Mouse (Mus musculus) heart, postnatal 10 days (tissue): ENCODE data around the gene Pstpip1. TPM values are rescaled to one million over a fixed set of nuclear protein-coding genes. Genes with fewer than 3 reads are reported as not detected.

Experiments used
- DNase-seq, 2 experiments: peaks; one replicate each; pipeline ENCODE4 v3.0.0; 2021
- intact Hi-C: fragments of 180-260 bp; cut with DNase I; formaldehyde crosslinking; loops from one replicate; pipeline ENCODE4 v1.15.1; 2025
- total RNA-seq, 2 experiments: library from RNA; stranded (reverse); gene quantifications; 2 replicates each; pipeline ENCODE4 v1.2.3; 2021

Gene Pstpip1
- total RNA-seq, 2 experiments from 2014 or later = 0.99 to 1.6 TPM

DNA sequence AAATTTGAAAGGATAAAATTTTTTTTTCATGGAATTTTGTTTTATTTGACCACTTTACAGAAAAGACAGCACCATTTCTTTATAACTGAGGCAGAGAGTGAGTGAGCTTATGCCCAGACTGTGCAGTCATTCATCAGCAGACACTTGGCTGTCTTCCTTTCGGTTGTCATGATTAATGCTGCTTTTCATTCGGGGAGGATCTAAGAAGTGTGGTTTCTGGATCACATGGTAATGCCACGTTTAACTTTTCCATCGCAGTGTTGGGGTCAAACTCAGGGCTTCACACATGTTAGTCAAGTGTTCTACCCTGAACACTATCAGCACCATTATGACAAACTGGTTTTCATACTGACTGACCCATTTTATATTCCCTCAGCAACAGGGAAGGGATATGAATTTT is 11.3 kb downstream of the Pstpip1 start:
- DNase-seq = no peak
- intact Hi-C loops = no loop called here

GRCm38 (mm10) chr9:56104921-56105320 is 15.2 kb downstream of the Pstpip1 start:
- DNase-seq = no peak
- intact Hi-C loops = no loop called here

GRCm38 (mm10) chr9:56106274-56107072 is 16.7 kb downstream of the Pstpip1 start:
- intact Hi-C loops = no loop called here
- no peak for DNase-seq

GRCm38 (mm10) chr9:56107527-56107926 is 17.8 kb downstream of the Pstpip1 start:
- no peak for DNase-seq
- intact Hi-C loops = no loop called here

GRCm38 (mm10) chr9:56108174-56108573 is 18.4 kb downstream of the Pstpip1 start:
- DNase-seq = no peak
- intact Hi-C loops = no loop called here

GRCm38 (mm10) chr9:56118091-56118490 is 28.3 kb downstream of the Pstpip1 start:
- DNase-seq = no peak
- intact Hi-C loops = loop anchor here (2.0 to 5.0 kb wide), 4 partner anchors 43 to 435 kb away; no protein-coding TSS in a partner anchor

- intact Hi-C loops = loop anchor here (2.0 to 5.0 kb wide), 4 partner anchors 44 to 434 kb away; no protein-coding TSS in a partner anchor
- DNase-seq = peak; percentile 69 to 83
These were observed 28.8 kb downstream of the Pstpip1 start for GRCm38 (mm10) chr9:56118582-56118981.

DNA sequence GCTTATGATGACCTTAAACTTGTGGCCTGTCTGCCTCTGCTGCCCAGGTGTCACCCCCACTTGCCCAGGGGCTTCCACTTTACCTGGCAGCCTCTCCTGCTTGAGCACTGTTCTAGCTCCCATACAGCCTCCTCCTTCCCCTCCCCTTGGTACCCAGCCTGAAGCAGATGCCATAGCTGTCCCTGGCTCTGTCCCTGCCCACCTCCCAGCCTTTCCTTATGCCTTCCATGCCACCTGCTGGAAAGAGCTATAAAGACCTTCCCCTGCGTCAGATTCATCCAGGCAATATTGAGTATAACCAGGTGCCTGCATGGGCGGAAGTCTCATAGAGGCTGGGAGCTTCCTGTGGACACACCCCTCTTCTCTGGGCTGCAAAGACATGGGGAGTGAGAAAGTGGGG is 29.9 kb downstream of the Pstpip1 start:
- no peak for DNase-seq
- intact Hi-C loops = loop anchor here (2.0 to 5.0 kb wide), 4 partner anchors 45 to 433 kb away; no protein-coding TSS in a partner anchor

- peak; percentile 49 to 68 for DNase-seq
These were observed 31.3 kb downstream of the Pstpip1 start for GRCm38 (mm10) chr9:56121097-56121496.

GRCm38 (mm10) chr9:56122973-56123372 is 33.2 kb downstream of the Pstpip1 start:
- intact Hi-C loops = no loop called here
- DNase-seq = peak in 1 of 2 experiments; percentile 39

More at GRCm38 (mm10) chr9:56121097-56121496, 31.3 kb downstream of the Pstpip1 start:
- intact Hi-C loops = no loop called here

GRCm38 (mm10) chr9:56123613-56124012 is 33.9 kb downstream of the Pstpip1 start:
- intact Hi-C loops = no loop called here
- DNase-seq = no peak

- intact Hi-C loops = no loop called here
- DNase-seq = no peak
These were observed 34.8 kb downstream of the Pstpip1 start for GRCm38 (mm10) chr9:56124561-56124960.

GRCm38 (mm10) chr9:56126453-56127173 is 36.9 kb downstream of the Pstpip1 start:
- peak in 1 of 2 experiments; percentile 20 for DNase-seq
- intact Hi-C loops = no loop called here

- no peak for DNase-seq
- intact Hi-C loops = no loop called here
These were observed 38.6 kb downstream of the Pstpip1 start for GRCm38 (mm10) chr9:56128331-56128730.

DNA sequence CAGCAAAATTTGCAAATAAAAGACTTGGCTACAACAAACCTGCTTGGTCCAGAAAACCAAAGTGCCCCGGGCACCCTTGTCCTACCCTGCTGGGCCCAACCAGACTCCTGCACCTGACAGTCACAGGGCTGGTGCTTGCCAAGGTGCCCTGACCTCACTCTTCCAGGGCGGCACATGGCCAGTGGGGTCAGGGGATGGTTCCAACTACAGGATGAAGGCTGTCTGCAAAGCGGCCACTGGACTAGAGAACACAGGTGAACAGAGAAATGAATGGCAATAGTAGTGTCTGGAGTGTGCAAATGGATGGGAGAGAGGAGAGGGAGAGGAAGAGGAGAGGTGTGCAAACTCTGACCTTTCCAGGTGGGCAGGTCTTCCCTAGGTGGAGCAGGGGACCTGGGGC is 40.2 kb downstream of the Pstpip1 start:
- intact Hi-C loops = no loop called here
- DNase-seq = no peak

- DNase-seq = peak; percentile 50 to 55
- intact Hi-C loops = no loop called here
These were observed 40.8 kb downstream of the Pstpip1 start for GRCm38 (mm10) chr9:56130536-56130935.

DNA sequence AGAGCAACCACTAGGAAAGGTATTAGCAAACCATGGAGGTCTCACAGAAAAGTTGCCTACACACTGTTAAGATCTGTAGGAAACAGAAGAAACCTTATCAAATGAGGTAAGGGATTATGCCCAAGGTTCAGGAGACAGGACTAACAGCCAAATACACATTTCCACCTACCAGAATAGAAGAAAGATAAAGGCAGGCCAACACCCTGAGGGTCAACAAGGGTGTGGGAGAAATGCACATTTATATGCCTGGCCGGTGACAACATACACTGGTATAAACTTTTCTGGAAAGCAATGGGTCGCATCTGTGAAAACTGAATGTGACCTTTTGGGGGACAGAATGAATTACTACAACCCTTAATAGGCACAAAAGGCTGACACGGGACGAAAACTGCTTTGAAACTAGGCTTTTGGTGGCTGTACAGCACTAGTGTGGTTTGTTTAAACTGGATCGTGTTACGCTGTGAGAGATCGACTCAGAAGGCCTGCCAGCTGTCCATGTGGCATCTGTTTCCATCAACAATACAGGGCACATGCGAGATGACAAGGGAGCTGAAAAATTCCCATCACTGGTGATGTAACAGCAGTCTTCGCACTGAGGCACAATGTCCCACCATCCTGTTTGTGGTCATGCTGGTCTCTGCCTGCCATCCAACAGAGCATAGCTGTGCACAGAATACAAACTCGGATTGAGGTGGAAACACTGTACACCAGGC is 42.2 kb downstream of the Pstpip1 start:
- no peak for DNase-seq

GRCm38 (mm10) chr9:56133970-56134369 is 44.2 kb downstream of the Pstpip1 start:
- DNase-seq = no peak
- intact Hi-C loops = no loop called here

More for the DNA sequence above, 42.2 kb downstream of the Pstpip1 start:
- intact Hi-C loops = no loop called here

GRCm38 (mm10) chr9:56134614-56135013 is 44.9 kb downstream of the Pstpip1 start:
- intact Hi-C loops = no loop called here
- no peak for DNase-seq

DNA sequence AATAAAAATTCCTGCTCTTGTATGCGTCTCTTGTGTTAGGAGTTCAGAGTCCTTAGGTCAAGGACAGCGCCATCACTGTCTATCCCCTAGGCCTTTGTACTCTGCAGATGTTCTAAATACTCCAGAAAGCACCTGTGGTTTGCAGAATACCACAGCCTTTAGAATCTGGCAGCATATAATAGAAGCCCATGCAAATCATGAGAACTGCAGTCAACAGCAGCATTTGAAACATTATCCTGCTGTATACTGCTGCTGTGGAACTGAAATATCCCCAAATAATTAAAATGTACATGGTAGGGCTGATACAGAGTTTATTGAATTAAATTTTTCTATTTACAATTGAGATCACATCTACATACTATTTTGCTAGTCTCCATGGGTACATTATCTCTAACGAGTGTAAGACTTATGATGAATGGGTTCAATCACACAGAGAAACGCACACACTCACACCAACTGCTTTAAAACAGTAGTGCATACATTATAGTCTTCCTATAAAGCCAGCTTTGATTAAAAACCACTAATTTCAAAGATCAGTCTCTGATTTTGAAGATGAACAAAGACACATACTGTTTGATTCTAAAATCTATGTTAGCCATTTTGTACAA is 45.9 kb downstream of the Pstpip1 start:
- no peak for DNase-seq
- intact Hi-C loops = no loop called here

GRCm38 (mm10) chr9:56141776-56142175 is 52.0 kb downstream of the Pstpip1 start:
- DNase-seq = no peak
- intact Hi-C loops = no loop called here
